Mouse (Mus musculus) kidney, embryonic 15.5 days (tissue): Measurements from ENCODE around the gene Gngt2. TPM values are rescaled to one million over a fixed set of nuclear protein-coding genes. Genes with fewer than 3 reads are reported as not detected.
A peak's percentile ranks its signal among the peaks of the same experiment; 100 is the strongest.

Experiments used
- ATAC-seq: fragments of 200-750 bp; cut with Nextera tagmentation; replicated peaks from 2 replicates; pipeline ENCODE4 v1.8.0; 2017; ENCODE audit warnings: moderate TSS enrichment; ENCODE audit not compliant: low FRiP score
- H3K27ac ChIP-seq: fragments of 300-500 bp; sonication (generic); 2 replicates; pipeline ENCODE4 v1.5.1; 2015; ENCODE audit warnings: mild to moderate bottlenecking, inconsistent platforms
- H3K27me3 ChIP-seq: fragments of 300-500 bp; sonication (generic); 2 replicates; pipeline ENCODE4 v1.6.1; 2015; ENCODE audit warnings: inconsistent platforms
- H3K36me3 ChIP-seq: fragments of 300-500 bp; sonication (generic); 2 replicates; pipeline ENCODE4 v1.6.1; 2015; ENCODE audit warnings: inconsistent platforms
- H3K4me1 ChIP-seq: fragments of 300-500 bp; sonication (generic); 2 replicates; pipeline ENCODE4 v1.6.1; 2015; ENCODE audit warnings: inconsistent platforms
- H3K4me2 ChIP-seq: fragments of 300-500 bp; sonication (generic); 2 replicates; pipeline ENCODE4 v1.6.1; 2015; ENCODE audit warnings: moderate library complexity, mild to moderate bottlenecking, inconsistent platforms
- H3K4me3 ChIP-seq: fragments of 300-500 bp; sonication (generic); replicated peaks from 2 replicates; pipeline ENCODE4 v1.5.1; 2015; ENCODE audit warnings: mild to moderate bottlenecking, inconsistent platforms
- H3K9ac ChIP-seq: fragments of 300-500 bp; sonication (generic); 2 replicates; pipeline ENCODE4 v1.6.1; 2015; ENCODE audit warnings: mild to moderate bottlenecking, inconsistent platforms
- H3K9me3 ChIP-seq: fragments of 300-500 bp; sonication (generic); replicated peaks from 2 replicates; pipeline ENCODE4 v1.6.1; 2016; ENCODE audit warnings: inconsistent platforms
- WGBS: fragments of 180-500 bp; shearing (Covaris S2); methylation state at CpG from one replicate; pipeline ENCODE4 v1.1.7; 2015; ENCODE audit warnings: mixed read lengths; 5-methylcytosine and 5-hydroxymethylcytosine counted together
- polyA plus RNA-seq: library from polyadenylated mRNA; unstranded; fragments of >200 nt; fragmentation: Nextera tagmentation; extraction: Ambion mirVana; gene quantifications from 2 replicates; pipeline ENCODE4 v1.2.1, GENCODE M21; 2015

Gene Gngt2
- polyA plus RNA-seq, 1 experiment from 2014 or later, result 23.7 TPM

- Histone ChIP-seq H3K27me3 (no peaks in the 10 kb centered on the region), H3K4me2 (no peak overlapping the region), H3K9me3 (0 out of 2 replicates have a peak, but pooled peaks cover 5% of the 10 kb centered on the region), H3K9ac (no peak overlapping the region), H3K27ac (no peak overlapping the region), H3K36me3 (no peaks in the 10 kb centered on the region), H3K4me3 (no peak overlapping the region), H3K4me1 (no peaks in the 10 kb centered on the region)
- ATAC-seq, result no peak
- 84% methylated on average over 6 of the region's 6 CpGs for WGBS
Measured at GRCm38 (mm10) chr11:95811741-95812140, 25.3 kb upstream of the Gngt2 start.

- ATAC-seq, result no peak
- no peaks in the 10 kb centered on the region for H3K27me3 ChIP-seq
- H3K4me1 ChIP-seq, result no peaks in the 10 kb centered on the region
- H3K4me3 ChIP-seq, result no peak overlapping the region
- no peaks in the 10 kb centered on the region for H3K36me3 ChIP-seq
- 0 out of 2 replicates have a peak, but pooled peaks cover 5% of the 10 kb centered on the region for H3K9me3 ChIP-seq
- H3K9ac ChIP-seq, result no peak overlapping the region
- H3K27ac ChIP-seq, result no peak overlapping the region
- H3K4me2 ChIP-seq, result no peak overlapping the region
- 79% methylated on average over 4 of the region's 4 CpGs for WGBS
Measured at GRCm38 (mm10) chr11:95812224-95812623, 24.8 kb upstream of the Gngt2 start.

GRCm38 (mm10) chr11:95814101-95814500, 22.9 kb upstream of the Gngt2 start:
- Histone ChIP-seq H3K9me3 (no peaks in the 10 kb centered on the region), H3K27me3 (no peaks in the 10 kb centered on the region), H3K27ac (no peak overlapping the region), H3K4me1 (no peaks in the 10 kb centered on the region), H3K36me3 (no peaks in the 10 kb centered on the region), H3K4me2 (no peak overlapping the region), H3K9ac (no peak overlapping the region), H3K4me3 (no peak overlapping the region)
- WGBS, result 87% methylated on average over 2 of the region's 2 CpGs
- no peak for ATAC-seq

GRCm38 (mm10) chr11:95814857-95815256, 22.2 kb upstream of the Gngt2 start:
- H3K27me3 ChIP-seq, result no peaks in the 10 kb centered on the region
- WGBS, result 65% methylated on average over 5 of the region's 5 CpGs
- no peak for ATAC-seq

GRCm38 (mm10) chr11:95815412-95815811, 21.6 kb upstream of the Gngt2 start:
- no peak overlapping the region for H3K9ac ChIP-seq
- WGBS, result 81% methylated on average over 9 of the region's 9 CpGs
- ATAC-seq, result no peak
- no peak overlapping the region for H3K4me3 ChIP-seq
- no peaks in the 10 kb centered on the region for H3K4me1 ChIP-seq
- H3K9me3 ChIP-seq, result no peaks in the 10 kb centered on the region
- no peak overlapping the region for H3K27ac ChIP-seq
- H3K36me3 ChIP-seq, result no peaks in the 10 kb centered on the region
- H3K4me2 ChIP-seq, result no peak overlapping the region
- H3K27me3 ChIP-seq, result no peaks in the 10 kb centered on the region

More at GRCm38 (mm10) chr11:95814857-95815256, 22.2 kb upstream of the Gngt2 start:
- H3K4me1 ChIP-seq, result no peaks in the 10 kb centered on the region
- no peak overlapping the region for H3K4me3 ChIP-seq
- no peaks in the 10 kb centered on the region for H3K9me3 ChIP-seq
- no peak overlapping the region for H3K9ac ChIP-seq
- H3K27ac ChIP-seq, result no peak overlapping the region
- no peak overlapping the region for H3K4me2 ChIP-seq
- H3K36me3 ChIP-seq, result no peaks in the 10 kb centered on the region

- Histone ChIP-seq H3K4me2 (no peak overlapping the region), H3K4me1 (peaks cover 5% of the 10 kb centered on the region), H3K27ac (no peak overlapping the region), H3K9me3 (no peaks in the 10 kb centered on the region), H3K36me3 (no peaks in the 10 kb centered on the region), H3K9ac (no peak overlapping the region), H3K27me3 (0 out of 2 replicates have a peak, but pooled peaks cover 11% of the 10 kb centered on the region), H3K4me3 (no peak overlapping the region)
- no peak for ATAC-seq
- WGBS, result 91% methylated on average over 8 of the region's 8 CpGs
Measured at GRCm38 (mm10) chr11:95819138-95819537, 17.9 kb upstream of the Gngt2 start.

- no peak overlapping the region for H3K4me3 ChIP-seq
- no peaks in the 10 kb centered on the region for H3K36me3 ChIP-seq
- ATAC-seq, result no peak
- H3K27ac ChIP-seq, result no peak overlapping the region
- H3K9me3 ChIP-seq, result no peaks in the 10 kb centered on the region
- 79% methylated on average over 3 of the region's 3 CpGs for WGBS
- H3K27me3 ChIP-seq, result peaks cover 27% of the 10 kb centered on the region
- no peak overlapping the region for H3K4me2 ChIP-seq
- H3K9ac ChIP-seq, result no peak overlapping the region
- peaks cover 15% of the 10 kb centered on the region for H3K4me1 ChIP-seq
Measured at GRCm38 (mm10) chr11:95821511-95821910, 15.5 kb upstream of the Gngt2 start.

GRCm38 (mm10) chr11:95822437-95822836, 14.6 kb upstream of the Gngt2 start:
- no peak overlapping the region for H3K27ac ChIP-seq
- no peaks in the 10 kb centered on the region for H3K9me3 ChIP-seq
- no peak overlapping the region for H3K4me3 ChIP-seq
- 93% methylated on average over 4 of the region's 4 CpGs for WGBS
- no peaks in the 10 kb centered on the region for H3K36me3 ChIP-seq
- no peak for ATAC-seq
- peaks cover 15% of the 10 kb centered on the region for H3K4me1 ChIP-seq
- H3K9ac ChIP-seq, result no peak overlapping the region
- H3K4me2 ChIP-seq, result no peak overlapping the region
- H3K27me3 ChIP-seq, result peaks cover 37% of the 10 kb centered on the region

- Histone ChIP-seq H3K9ac (peak within 1 kb of the TSS; percentile 61), H3K4me2 (peak within 1 kb of the TSS; percentile 95), H3K27me3 (peaks cover 54% of the 10 kb centered on the region), H3K36me3 (no peaks in the 10 kb centered on the region), H3K9me3 (no peaks in the 10 kb centered on the region), H3K4me1 (peaks cover 15% of the 10 kb centered on the region), H3K27ac (0 out of 2 replicates have a peak within 1 kb of the TSS, but pooled peaks have one; percentile 2), H3K4me3 (peak within 1 kb of the TSS; percentile 67)
- ATAC-seq, result peak; percentile 98
- under 1% methylated on average over 76 of the region's 78 CpGs for WGBS
Measured at GRCm38 (mm10) chr11:95824071-95824876, 12.7 kb upstream of the Gngt2 start, which contains the start of gene Phospho1. TSS of gene Phospho1 (plus strand) at chr11:95824499.

GRCm38 (mm10) chr11:95824877-95825243, 12.2 kb upstream of the Gngt2 start:
- peak; percentile 13; the same call in 1 of the 2 replicates for ATAC-seq
- Histone ChIP-seq H3K4me3 (peak overlapping the region; percentile 67), H3K4me2 (peak overlapping the region; percentile 95), H3K36me3 (no peaks in the 10 kb centered on the region), H3K27ac (no peak overlapping the region), H3K9ac (peak overlapping the region; percentile 61), H3K27me3 (peaks cover 60% of the 10 kb centered on the region), H3K9me3 (no peaks in the 10 kb centered on the region), H3K4me1 (peaks cover 15% of the 10 kb centered on the region)
- WGBS, result 2% methylated on average over 11 of the region's 11 CpGs

GRCm38 (mm10) chr11:95825625-95826024, 11.4 kb upstream of the Gngt2 start:
- H3K27ac ChIP-seq, result no peak overlapping the region
- 0 out of 2 replicates have a peak overlapping the region, but pooled peaks have one; percentile 67 for H3K4me3 ChIP-seq
- H3K9ac ChIP-seq, result no peak overlapping the region
- peaks cover 21% of the 10 kb centered on the region for H3K4me1 ChIP-seq
- 37% methylated on average over 3 of the region's 3 CpGs for WGBS
- no peaks in the 10 kb centered on the region for H3K36me3 ChIP-seq
- no peak overlapping the region for H3K4me2 ChIP-seq
- peaks cover 68% of the 10 kb centered on the region for H3K27me3 ChIP-seq
- no peak for ATAC-seq
- no peaks in the 10 kb centered on the region for H3K9me3 ChIP-seq

- Histone ChIP-seq H3K36me3 (no peaks in the 10 kb centered on the region), H3K4me1 (peaks cover 30% of the 10 kb centered on the region), H3K27me3 (peaks cover 77% of the 10 kb centered on the region), H3K4me2 (no peak overlapping the region), H3K4me3 (no peak overlapping the region), H3K9ac (no peak overlapping the region), H3K9me3 (no peaks in the 10 kb centered on the region), H3K27ac (no peak overlapping the region)
- WGBS, result 59% methylated on average over 6 of the region's 6 CpGs
- ATAC-seq, result no peak
Measured at GRCm38 (mm10) chr11:95826317-95827167, 10.5 kb upstream of the Gngt2 start.
